Mouse (Mus musculus): ENCODE measurements around the gene Wdr72. TPM values are rescaled to one million over a fixed set of nuclear protein-coding genes. Genes with fewer than 3 reads are reported as not detected.

Gene Wdr72
- total RNA-seq, 2 experiments from 2014 or later: not detected

DNA sequence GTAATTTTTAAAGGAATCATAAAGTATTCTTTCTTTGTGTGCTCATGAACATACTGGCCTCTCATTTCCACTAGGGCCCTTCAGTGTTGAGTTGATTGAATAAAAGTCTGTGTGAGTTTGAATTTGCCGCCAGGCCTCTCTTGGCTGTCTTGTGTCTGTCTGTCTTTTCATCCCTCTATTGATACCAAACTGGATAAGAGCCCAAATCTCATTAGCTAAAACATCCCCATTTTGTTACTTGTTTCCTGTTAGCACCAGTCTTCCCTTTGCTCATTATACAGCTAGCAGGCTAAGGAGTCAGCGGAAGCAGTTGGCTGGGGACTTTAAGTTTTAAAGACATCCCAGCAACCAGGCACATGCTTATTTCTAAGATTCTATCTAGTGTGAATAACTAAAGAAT, 84.7 kb downstream of the Wdr72 start:
- ATAC-seq (replicated peaks; ENCODE audit: low FRiP score, poor library complexity, severe bottlenecking): no peak

DNA sequence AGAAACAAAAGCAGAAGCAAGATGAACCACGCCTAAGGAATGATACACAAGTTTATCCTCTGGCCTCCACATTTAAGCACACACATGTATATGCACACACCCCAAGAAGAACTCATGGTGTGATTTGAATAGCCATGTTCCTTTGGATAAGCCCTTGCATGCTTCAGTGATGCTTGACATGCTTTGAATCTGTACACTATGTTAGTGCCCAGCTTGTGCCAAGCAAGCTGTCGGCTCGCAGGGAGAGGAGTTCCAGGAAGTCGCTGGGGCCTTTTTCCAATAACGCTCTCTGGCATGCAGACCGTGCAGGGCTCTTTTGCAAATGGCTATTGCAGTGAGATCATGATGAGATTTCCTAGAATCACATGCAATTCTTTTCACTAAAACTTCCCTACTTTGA, 118.1 kb downstream of the Wdr72 start:
- ATAC-seq (replicated peaks; ENCODE audit: low FRiP score, poor library complexity, severe bottlenecking): no peak

DNA sequence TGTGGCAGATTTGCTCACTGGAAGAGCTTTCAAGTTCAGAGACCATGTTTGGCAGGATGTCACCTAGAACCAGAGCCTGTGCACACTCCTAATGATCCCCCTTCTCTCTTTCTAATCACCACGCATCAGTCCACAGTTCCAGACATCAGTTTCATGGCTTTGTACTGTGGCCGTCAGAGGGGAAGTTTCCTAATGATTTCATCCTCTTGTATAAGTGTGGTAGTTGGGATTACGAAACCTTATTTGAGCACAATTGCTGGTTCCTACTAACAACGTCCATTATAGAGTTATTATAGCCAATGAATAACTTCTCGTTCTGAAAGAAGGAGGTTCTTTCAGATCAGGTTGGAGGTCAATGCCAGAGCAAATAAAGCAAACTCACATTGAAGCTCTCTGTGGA, 131.1 kb downstream of the Wdr72 start:
- ATAC-seq (replicated peaks; ENCODE audit: low FRiP score, poor library complexity, severe bottlenecking): no peak

- ATAC-seq (replicated peaks; ENCODE audit: low FRiP score, poor library complexity, severe bottlenecking): no peak
These were observed 137.9 kb downstream of the Wdr72 start for GRCm38 (mm10) chr9:74248084-74248483.

DNA sequence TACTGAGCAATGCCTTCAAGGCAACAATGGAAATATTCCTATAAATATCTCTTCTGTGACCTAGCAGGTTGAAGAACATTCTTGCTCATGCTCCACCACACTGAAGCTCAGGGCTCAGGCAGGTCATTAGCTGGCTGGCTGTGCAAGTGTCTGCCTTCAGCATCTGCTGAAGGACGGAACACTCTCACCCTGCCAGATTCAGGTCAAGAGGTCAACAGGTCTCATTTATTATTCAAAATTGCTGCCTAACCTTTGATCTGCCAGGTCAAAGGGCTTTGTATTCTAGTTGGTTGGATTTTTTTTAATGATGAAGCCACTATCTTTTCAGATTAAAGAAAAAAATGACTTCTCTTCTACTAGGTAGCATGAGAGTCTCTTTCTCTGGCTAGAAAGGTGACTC, 139.3 kb downstream of the Wdr72 start:
- no peak for ATAC-seq (replicated peaks; ENCODE audit: low FRiP score, poor library complexity, severe bottlenecking)

DNA sequence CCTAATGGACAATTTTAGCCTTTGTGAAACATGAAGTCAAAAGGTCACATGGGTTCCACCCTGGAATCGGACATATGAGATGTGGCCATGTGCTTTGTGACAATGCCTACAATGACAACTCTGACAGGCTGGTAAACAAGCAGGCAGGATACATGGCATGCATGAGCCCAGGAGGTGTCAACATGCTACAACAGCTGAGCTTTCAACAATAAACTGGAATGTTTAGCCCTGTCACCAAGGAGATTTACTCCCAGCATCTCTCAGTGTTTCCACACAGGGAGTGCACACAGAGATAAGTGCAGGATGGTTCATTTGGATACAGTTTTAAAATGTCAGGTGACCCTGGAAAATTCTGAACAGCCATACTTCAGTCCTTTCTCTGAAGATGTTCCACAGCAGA, 140.4 kb downstream of the Wdr72 start:
- no peak for ATAC-seq (replicated peaks; ENCODE audit: low FRiP score, poor library complexity, severe bottlenecking)

- ATAC-seq (replicated peaks; ENCODE audit: low FRiP score, poor library complexity, severe bottlenecking): no peak
These were observed 148.2 kb downstream of the Wdr72 start for GRCm38 (mm10) chr9:74258389-74258788.

GRCm38 (mm10) chr9:74277752-74278385, 167.7 kb downstream of the Wdr72 start:
- ATAC-seq (replicated peaks; ENCODE audit: low FRiP score, poor library complexity, severe bottlenecking): no peak

GRCm38 (mm10) chr9:74282072-74282471, 171.9 kb downstream of the Wdr72 start:
- no peak for ATAC-seq (replicated peaks; ENCODE audit: low FRiP score, poor library complexity, severe bottlenecking)

DNA sequence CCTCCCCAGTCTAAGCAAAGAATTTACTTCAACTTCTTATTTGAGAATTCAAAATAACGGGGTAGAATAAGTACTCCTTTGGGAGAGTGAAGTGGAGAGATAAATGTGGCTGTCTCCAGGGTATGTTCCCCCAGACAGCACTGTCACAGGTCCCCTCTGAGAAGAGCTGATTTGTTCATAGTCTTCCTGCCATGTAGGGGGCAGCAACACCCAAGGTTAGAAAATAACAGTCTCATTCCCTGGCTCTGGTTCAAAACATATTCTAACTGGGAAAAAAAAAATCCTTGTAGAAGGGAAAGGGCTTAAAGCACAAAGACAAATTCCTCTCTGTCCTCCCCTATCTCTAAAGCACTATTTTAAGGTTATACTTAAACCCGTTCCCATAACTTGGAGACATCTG, 176.1 kb downstream of the Wdr72 start:
- no peak for ATAC-seq (replicated peaks; ENCODE audit: low FRiP score, poor library complexity, severe bottlenecking)

- no peak for ATAC-seq (replicated peaks; ENCODE audit: low FRiP score, poor library complexity, severe bottlenecking)
These were observed 184.3 kb downstream of the Wdr72 start for GRCm38 (mm10) chr9:74294479-74294878.

DNA sequence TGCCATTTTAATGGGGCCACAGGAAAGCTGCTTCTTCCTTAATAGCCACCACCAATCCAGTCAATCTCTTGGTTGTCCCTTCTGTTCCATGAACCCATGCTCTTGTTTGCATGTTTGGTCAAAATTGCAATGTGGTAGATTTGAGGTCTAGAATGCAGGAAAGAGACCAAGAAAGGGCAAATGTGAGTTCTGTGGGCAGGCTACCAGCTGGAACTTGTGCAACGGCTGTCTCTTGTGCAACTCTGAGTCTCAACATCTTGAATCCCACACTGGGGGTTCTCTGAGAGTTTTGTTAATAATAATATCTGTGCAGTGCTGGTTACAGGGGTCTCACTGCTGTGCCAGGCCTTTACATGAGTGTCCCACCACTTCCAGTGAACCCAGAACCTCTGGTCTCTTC, 208.6 kb downstream of the Wdr72 start:
- ATAC-seq (replicated peaks; ENCODE audit: low FRiP score, poor library complexity, severe bottlenecking): no peak

- ATAC-seq (replicated peaks; ENCODE audit: low FRiP score, poor library complexity, severe bottlenecking): no peak
These were observed 214.2 kb downstream of the Wdr72 start for GRCm38 (mm10) chr9:74324089-74324924.

DNA sequence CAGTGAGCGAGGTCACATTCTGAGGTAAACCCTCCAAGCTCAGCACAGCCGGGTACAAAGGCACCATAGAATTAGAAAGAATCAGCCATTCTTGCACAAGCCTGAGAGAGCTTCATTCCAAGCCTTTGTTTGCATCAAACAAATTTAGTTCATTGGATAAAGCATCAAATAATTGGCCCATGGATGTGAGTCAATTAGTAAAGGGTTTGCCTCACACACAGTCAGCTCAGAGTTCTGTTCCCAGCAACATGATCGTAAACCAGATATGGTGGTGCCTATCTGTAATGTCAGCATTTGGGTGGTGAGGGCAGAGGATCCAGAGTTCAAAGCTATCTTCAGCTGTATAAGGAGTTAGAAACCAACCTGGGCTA, 214.8 kb downstream of the Wdr72 start:
- no peak for ATAC-seq (replicated peaks; ENCODE audit: low FRiP score, poor library complexity, severe bottlenecking)

DNA sequence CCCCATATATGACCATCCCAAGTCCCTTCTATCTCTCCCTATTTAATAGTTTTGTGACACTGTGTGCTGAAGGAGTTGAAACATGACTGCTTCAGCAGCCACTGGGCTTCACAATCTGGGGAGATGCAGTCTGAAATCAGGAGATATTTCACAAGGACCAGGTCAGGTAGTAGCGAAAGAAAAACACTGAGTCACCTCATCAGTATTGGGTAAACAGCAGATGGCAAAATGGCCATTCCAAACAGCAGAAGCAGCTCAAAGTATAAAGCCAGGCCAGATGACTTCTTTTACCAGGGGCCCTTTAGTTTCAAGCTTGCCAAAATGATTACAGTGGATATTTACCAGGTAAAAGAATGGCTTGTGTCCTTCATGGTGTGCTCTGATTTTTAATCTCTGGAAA, 215.8 kb downstream of the Wdr72 start:
- ATAC-seq (replicated peaks; ENCODE audit: low FRiP score, poor library complexity, severe bottlenecking): no peak

DNA sequence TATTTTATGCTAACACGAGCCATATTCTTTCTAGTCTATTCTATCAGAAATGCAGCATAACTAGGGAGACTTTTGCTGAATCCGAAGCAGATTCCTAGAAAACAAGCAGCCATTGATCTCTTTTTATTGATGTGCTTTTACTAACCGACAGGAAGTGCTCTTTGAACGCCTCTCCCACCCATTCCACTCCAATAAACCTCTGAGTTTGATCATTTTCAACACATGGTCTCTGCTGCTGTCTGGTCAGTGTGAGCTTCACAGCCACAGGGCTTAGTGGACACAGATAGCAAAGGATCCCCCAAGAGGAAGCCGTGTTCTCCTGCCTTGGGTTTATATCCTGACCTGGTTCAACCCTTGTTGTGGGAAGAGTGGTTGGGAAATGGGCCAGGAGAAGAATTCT, 218.7 kb downstream of the Wdr72 start:
- no peak for ATAC-seq (replicated peaks; ENCODE audit: low FRiP score, poor library complexity, severe bottlenecking)

DNA sequence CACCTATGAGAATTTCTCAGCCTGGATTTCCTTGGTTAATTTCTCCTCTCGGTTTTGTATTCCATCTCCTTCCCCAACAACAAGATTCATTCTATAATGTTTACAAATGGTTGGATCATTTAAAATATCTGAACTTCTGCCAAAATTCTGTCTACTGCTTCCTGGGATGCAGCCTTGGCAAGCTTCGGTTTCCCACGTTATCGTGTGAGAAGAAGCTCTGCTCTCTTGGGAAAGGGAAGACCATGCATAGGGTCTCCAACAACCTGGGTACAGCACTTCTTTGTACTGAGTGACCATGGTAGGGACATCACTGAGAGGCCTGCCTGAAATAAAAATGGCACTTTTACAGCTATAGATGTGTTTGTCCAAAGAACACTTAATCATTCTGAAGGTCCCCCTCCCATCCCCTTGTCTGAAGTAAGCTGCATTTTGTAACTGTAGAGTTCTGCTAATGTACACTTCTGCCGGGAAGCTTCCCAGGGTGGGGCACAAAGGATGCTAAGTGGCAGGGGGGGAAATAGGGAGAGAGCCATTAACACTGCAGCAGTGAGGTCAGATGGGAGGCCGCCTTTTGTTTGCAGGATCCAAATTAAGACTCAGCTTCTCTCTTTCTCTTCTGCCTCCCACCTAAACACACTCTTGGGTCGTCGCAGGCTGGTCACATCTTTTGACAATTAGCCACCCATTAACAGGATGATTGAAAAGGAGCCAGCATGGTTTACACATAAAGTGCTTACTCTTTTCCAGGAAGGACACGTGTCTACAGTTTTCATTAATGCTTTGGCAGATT, 220.7 kb downstream of the Wdr72 start:
- no peak for ATAC-seq (replicated peaks; ENCODE audit: low FRiP score, poor library complexity, severe bottlenecking)

- ATAC-seq (replicated peaks; ENCODE audit: low FRiP score, poor library complexity, severe bottlenecking): no peak
These were observed 222.2 kb downstream of the Wdr72 start for GRCm38 (mm10) chr9:74332321-74332720.
